15 mouse cellular contexts compared by ENCODE assay signal in the genomic region with DNA sequence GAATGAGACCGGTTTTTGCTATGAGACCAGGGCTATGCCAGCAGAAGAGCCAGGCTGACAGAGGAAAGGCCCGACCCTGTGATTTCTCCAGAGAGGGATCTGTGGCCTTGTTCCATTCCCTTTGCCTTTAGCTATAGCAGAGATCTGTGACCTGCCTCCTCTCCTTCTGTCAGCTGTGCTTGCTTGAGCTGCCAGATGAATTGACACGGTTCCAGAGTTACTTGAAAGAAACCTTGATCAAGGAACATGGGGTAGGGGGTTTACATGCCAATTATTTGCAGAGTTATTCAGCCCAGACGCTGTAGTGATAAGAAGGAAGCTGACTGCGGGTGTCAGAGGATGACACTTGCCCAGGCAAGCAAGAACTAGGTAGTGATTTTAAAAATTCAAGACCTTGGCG. TPM values are rescaled to one million over a fixed set of nuclear protein-coding genes. Genes with fewer than 3 reads are reported as not detected.
DNase-seq lines count a peak whose midpoint lies in the region; ATAC-seq and TF ChIP-seq lines count a peak whose summit lies in the region.
"Had no signal": no experiment of that assay in that cellular context is flagged by ENCODE, and none has a peak within 500 bp of the region (broad histone marks: within the 10 kb centered on the region; RNA-seq: fewer than 3 reads in every experiment).

No protein-coding gene starts in this region.

- no peak for TF ChIP-seq CTCF in brain, embryonic 14.5 days (IDR thresholded peaks at IDR 0.05; ENCODE audit: borderline replicate concordance, extremely low read depth, insufficient read depth, insufficient read length)

- no peak for ATAC-seq in heart, embryonic 11.5 days (replicated peaks; ENCODE audit: insufficient number of reproducible peaks, low FRiP score, low TSS enrichment)
- ATAC-seq in hindbrain, embryonic 14.5 days (ENCODE audit: low FRiP score): no peak
- no peak for ATAC-seq in midbrain, embryonic 14.5 days (ENCODE audit: low FRiP score, low TSS enrichment)
- ATAC-seq: inflammation-experienced regulatory T-cells, adult 6 months; lung, postnatal 0 days had no signal

- no peak overlapping the region for H3K4me2 ChIP-seq in heart, embryonic 11.5 days
- no peak overlapping the region for H3K4me2 ChIP-seq in hindbrain, embryonic 14.5 days (replicated peaks)
- no peak overlapping the region for H3K4me2 ChIP-seq in midbrain, embryonic 14.5 days (ENCODE audit: low read length)
- H3K4me2 ChIP-seq: liver, embryonic 15.5 days had no signal

- no peaks in the 10 kb centered on the region for H3K9me3 ChIP-seq in heart, embryonic 11.5 days (replicated peaks; ENCODE audit: control insufficient read depth, low read length)
- H3K9me3 ChIP-seq in hindbrain, embryonic 14.5 days (ENCODE audit: control insufficient read depth, low read length): no peaks in the 10 kb centered on the region
- no peaks in the 10 kb centered on the region for H3K9me3 ChIP-seq in midbrain, embryonic 14.5 days (ENCODE audit: control insufficient read depth, low read length)
- H3K9me3 ChIP-seq: liver, embryonic 15.5 days had no signal

- no peak overlapping the region for H3K9ac ChIP-seq in heart, embryonic 11.5 days (ENCODE audit: low read depth, low read length)
- no peak overlapping the region for H3K9ac ChIP-seq in hindbrain, embryonic 14.5 days
- no peak overlapping the region for H3K9ac ChIP-seq in midbrain, embryonic 14.5 days (replicated peaks; ENCODE audit: low read length)
- H3K9ac ChIP-seq: liver, embryonic 15.5 days had no signal

- no peak overlapping the region for H3K27ac ChIP-seq in heart, embryonic 11.5 days (ENCODE audit: low read depth, low read length)
- peak overlapping the region; percentile 14; the same call in 1 of the 2 replicates for H3K27ac ChIP-seq in hindbrain, embryonic 14.5 days
- H3K27ac ChIP-seq in midbrain, embryonic 14.5 days (replicated peaks; ENCODE audit: low read depth, low read length): peak overlapping the region; percentile 37; the same call in 1 of the 2 replicates
- H3K27ac ChIP-seq: liver, embryonic 15.5 days had no signal

- H3K4me1 ChIP-seq in heart, embryonic 11.5 days (ENCODE audit: control insufficient read depth, insufficient read depth, low read length): no peaks in the 10 kb centered on the region
- no peaks in the 10 kb centered on the region; the same call in 1 of the 2 replicates for H3K4me1 ChIP-seq in hindbrain, embryonic 14.5 days (replicated peaks; ENCODE audit: control insufficient read depth, insufficient read depth, low read length)
- H3K4me1 ChIP-seq in midbrain, embryonic 14.5 days (ENCODE audit: control insufficient read depth, insufficient read depth, low read length): peaks cover 14% of the 10 kb centered on the region; the same call in 1 of the 2 replicates
- H3K4me1 ChIP-seq: liver, embryonic 15.5 days had no signal

- no peak for TF ChIP-seq POLR2A in brain, embryonic 14.5 days (IDR thresholded peaks at IDR 0.05; ENCODE audit: borderline replicate concordance, extremely low read depth, insufficient read depth, insufficient read length, poor library complexity, severe bottlenecking)

- no peaks in the 10 kb centered on the region for H3K36me3 ChIP-seq in heart, embryonic 11.5 days (ENCODE audit: control insufficient read depth, insufficient read depth, low read length)
- H3K36me3 ChIP-seq in hindbrain, embryonic 14.5 days (replicated peaks; ENCODE audit: control insufficient read depth, insufficient read depth): no peaks in the 10 kb centered on the region
- no peaks in the 10 kb centered on the region for H3K36me3 ChIP-seq in midbrain, embryonic 14.5 days (ENCODE audit: control insufficient read depth, insufficient read depth, low read length)
- H3K36me3 ChIP-seq: liver, embryonic 15.5 days had no signal

- no peaks in the 10 kb centered on the region for H3K27me3 ChIP-seq in heart, embryonic 11.5 days (ENCODE audit: control insufficient read depth, insufficient read depth, low read length)
- no peaks in the 10 kb centered on the region for H3K27me3 ChIP-seq in hindbrain, embryonic 14.5 days (ENCODE audit: control insufficient read depth, insufficient read depth, low read length)
- H3K27me3 ChIP-seq in midbrain, embryonic 14.5 days (ENCODE audit: control insufficient read depth, insufficient read depth, low read length): no peaks in the 10 kb centered on the region
- H3K27me3 ChIP-seq: liver, embryonic 15.5 days had no signal

- DNase-seq in heart, adult 11 months: peak; percentile 80
- peak; percentile 77 for DNase-seq in brain, embryonic 14.5 days (ENCODE audit: low read depth)
- no peak for DNase-seq in hindbrain, embryonic 14.5 days (ENCODE audit: low spot score)
- DNase-seq in midbrain, embryonic 14.5 days: peak; percentile 55
- DNase-seq in spleen, postnatal 36 days (ENCODE audit: low spot score in 2 of 2): no peak
- DNase-seq in kidney, adult 9 months: no peak
- DNase-seq: kidney, adult 8-10 months; kidney, postnatal 4 days; right cerebral cortex, adult 18-20 months; thymus, adult 18-20 months had no signal

- 62% methylated on average over 6 of the region's 6 CpGs for WGBS in heart, embryonic 11.5 days (ENCODE audit: insufficient replicate concordance)
- WGBS in hindbrain, embryonic 14.5 days: 49% methylated on average over 6 of the region's 6 CpGs
- 22% methylated on average over 6 of the region's 6 CpGs for WGBS in midbrain, embryonic 14.5 days

- H3K4me3 ChIP-seq in heart, embryonic 11.5 days (ENCODE audit: low read depth, low read length): no peak overlapping the region
- no peak overlapping the region for H3K4me3 ChIP-seq in hindbrain, embryonic 14.5 days (replicated peaks; ENCODE audit: low read length)
- no peak overlapping the region for H3K4me3 ChIP-seq in midbrain, embryonic 14.5 days (replicated peaks; ENCODE audit: low read depth, low read length)
- H3K4me3 ChIP-seq: erythroblast, embryonic 14.5 days; liver, embryonic 15.5 days had no signal

RNA-seq across cellular contexts. Expression of a gene that starts 20.3 kb away (rescaled TPM):
- 42.2 and 48.9 TPM in 2 replicates for polyA plus RNA-seq in heart, embryonic 11.5 days (2014; fragmentation: Nextera tagmentation; extraction: Ambion mirVana)
- polyA plus RNA-seq in brain, embryonic 14.5 days (2012; rRNA removed): 47.5 and 66.9 TPM in 2 replicates
- 58.9 and 61.6 TPM in 2 replicates for polyA plus RNA-seq in hindbrain, embryonic 14.5 days (2014; fragmentation: Nextera tagmentation; extraction: Ambion mirVana)
- polyA plus RNA-seq in midbrain, embryonic 14.5 days (2014; fragmentation: Nextera tagmentation; extraction: Ambion mirVana): 50.8 and 72.4 TPM in 2 replicates

RNA-seq across cellular contexts. Expression of a gene that starts 24.6 kb away (rescaled TPM):
- polyA plus RNA-seq in heart, embryonic 11.5 days (2014; fragmentation: Nextera tagmentation; extraction: Ambion mirVana): 137 and 146 TPM in 2 replicates
- 55.8 and 63.4 TPM in 2 replicates for polyA plus RNA-seq in brain, embryonic 14.5 days (2012; rRNA removed)
- 96.7 and 99.6 TPM in 2 replicates for polyA plus RNA-seq in hindbrain, embryonic 14.5 days (2014; fragmentation: Nextera tagmentation; extraction: Ambion mirVana)
- polyA plus RNA-seq in midbrain, embryonic 14.5 days (2014; fragmentation: Nextera tagmentation; extraction: Ambion mirVana): 99.1 and 114 TPM in 2 replicates

Comparison
In these comparisons a context has a peak if more than half of its experiments do, and no peak if none do; other contexts are left out.
1. DNase-seq: peak in heart, adult 11 months (single experiment), brain, embryonic 14.5 days (single experiment) and midbrain, embryonic 14.5 days (single experiment); none in hindbrain, embryonic 14.5 days (single experiment), spleen, postnatal 36 days (0 of 2) and kidney, adult 9 months (single experiment).